Mouse (Mus musculus) adrenal gland, postnatal 10 days (tissue): ENCODE results near the gene Acbd3. TPM values are rescaled to one million over a fixed set of nuclear protein-coding genes. Genes with fewer than 3 reads are reported as not detected.
A peak's percentile ranks its signal among the peaks of the same experiment; 100 is the strongest.

ENCODE experiments used
- DNase-seq: peaks from one replicate; pipeline ENCODE4 v3.0.0; 2021; ENCODE audit warnings: mixed read lengths
- total RNA-seq, 2 experiments: library from RNA; stranded (reverse); gene quantifications; 2 replicates each; pipeline ENCODE4 v1.2.3; 2021

The Acbd3 gene
- total RNA-seq, 2 experiments from 2014 or later, result 38.9 to 40.6 TPM

DNA sequence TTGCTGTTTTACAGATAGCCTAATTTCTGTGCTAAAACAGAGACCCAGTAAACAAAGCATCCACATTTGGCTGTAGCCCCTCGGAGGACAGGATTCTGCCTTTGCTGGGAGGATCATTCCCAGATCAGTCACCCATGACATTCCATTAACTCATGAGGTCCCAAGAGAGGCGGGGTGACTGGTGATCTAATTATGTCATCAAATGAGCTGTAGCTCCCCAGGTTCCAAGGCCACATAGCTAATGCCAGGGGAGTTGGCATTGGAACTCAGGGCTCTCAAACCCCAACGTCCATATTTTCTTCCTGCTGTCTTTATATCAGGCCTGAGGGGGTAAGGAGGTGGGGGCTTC, 57.7 kb downstream of the Acbd3 start:
- no peak for DNase-seq

DNA sequence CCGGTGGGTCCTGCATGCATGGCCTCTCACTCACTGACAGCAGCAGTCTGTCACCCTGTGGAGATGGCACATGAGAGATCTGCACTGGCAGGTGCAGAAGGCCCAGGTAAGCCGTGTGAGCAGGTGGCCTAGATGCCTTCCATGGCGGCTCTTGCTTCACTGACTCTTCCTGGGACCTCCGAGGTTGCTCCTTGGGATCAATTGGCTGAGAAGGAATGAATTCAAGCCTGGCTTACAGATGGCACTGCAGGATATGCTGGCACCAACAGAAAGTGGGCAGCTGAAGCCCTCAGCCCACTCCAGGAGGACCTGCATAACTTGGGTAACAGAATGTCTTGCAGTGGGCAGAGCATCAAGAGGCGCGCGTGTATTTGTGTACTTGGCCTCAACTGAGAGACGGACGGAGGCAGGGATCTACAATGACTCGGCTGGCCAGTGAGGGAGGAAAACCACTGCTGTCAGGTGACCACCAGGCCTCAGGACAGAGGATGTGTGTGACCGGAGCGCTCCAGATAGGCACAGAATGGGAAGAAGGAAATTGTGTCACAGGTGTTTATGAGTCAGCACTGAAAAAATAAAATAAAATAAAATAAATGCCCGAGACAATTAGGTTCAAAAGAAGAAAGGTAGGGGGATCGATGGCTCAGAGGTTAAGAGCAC, 66.1 kb downstream of the Acbd3 start:
- DNase-seq, result no peak

DNA sequence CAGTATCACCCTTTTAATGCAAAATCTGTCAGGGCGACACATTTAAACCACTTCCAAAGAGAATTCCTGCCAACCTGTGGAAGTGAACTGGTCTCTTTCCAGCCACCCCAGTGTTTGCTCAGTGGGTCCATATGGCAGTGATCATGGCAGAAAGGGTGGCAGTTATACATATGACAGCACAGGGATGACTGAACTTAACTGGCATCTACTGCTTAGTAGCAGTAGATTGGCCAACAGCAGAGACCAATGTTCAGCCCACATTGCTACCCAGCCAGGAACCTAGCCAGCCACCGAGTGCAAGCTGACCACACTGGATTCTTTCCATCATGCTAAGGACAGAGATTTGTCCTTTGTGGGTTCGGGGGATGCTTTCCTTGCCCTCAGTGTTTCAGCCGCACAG, 67.0 kb downstream of the Acbd3 start:
- no peak for DNase-seq

DNA sequence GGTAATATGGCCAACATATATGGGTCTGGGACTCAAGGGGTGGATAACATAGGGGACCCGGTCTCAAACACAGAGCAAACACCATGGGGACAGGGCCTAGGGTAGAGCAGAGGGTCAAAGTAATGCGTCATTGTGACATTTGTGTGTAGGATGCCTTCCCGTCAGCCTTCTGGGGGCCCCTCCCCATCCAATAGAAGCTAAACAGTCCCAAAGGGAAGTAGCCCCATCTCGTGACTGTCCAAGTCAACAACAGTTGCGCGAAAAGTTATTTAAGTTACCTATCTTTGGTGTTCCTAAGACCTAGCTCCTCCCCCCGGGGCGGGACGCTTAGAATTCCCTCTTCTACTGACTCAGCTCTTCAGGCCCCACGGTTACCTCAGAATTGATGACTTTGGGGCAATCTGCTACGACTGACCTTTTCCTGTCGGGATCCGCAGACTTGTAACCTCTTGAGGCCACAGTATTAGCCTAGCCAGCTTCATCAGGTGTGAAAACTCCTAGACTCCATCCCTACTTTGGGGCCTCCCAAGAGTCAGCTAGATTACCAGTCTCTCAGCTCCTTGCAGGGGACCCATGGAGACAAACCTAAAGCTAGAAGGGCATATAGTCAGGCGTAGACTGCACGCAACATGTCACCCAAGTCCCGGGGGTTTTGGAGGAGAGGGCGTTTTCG, 67.7 kb downstream of the Acbd3 start:
- peak; percentile 43 for DNase-seq

DNA sequence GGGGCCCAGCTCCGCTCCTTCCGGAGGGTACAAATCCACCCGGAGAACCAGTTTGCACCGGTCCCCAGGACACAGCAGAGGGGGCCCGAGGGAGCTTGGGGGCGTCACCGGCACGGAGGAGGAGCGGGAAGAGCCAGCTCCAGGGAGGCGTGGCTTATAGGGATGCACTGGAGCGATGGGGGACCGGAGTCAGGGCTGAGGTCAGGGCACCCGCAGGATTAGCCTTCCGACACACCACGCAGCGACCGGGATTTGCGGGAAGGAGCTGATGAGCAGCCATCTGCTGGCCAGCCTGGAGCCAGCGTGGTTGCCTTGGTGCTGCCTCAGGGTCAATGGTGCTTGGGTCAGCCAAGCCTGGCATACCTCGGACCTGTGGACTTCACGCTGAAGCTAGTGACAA, 68.3 kb downstream of the Acbd3 start:
- peak; percentile 48 for DNase-seq

DNA sequence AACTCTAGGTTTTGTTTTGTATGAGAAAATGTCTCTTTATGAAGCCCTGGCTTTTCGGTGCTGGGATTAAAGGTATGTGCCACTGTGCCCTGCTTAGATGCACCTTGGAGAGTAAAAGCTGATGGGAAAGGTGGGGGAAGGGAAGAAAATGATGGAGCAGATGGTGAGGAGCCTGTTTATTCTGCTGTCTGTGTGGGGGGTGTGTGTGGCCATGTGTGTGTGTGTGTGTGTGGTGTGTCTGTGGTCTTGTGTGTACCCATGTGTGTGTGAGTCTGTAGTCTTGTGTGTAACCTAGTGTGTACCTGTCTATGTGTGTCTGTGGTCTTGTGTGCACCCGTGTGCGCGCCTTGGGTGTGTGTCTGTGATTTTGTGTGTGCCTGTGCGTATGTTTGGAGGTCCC, 72.8 kb downstream of the Acbd3 start:
- DNase-seq, result no peak

DNA sequence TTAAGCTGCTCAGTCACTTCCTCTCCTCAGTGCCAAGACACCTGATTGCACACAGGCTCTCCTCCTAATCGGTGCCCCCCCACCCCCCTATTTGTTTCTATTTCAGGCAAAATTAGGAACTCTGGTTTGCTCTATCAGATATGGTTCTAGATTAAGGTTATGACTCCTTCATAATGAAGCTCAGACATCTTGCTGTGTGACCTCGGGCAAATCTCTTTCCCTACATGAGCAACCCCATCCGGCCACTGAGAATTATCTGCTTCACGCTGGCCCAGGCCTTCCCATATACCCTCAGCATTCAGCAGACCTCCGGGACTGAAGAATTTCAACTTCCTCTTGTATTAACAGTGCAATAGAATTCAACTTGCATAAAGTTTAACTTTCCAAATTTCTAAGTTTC, 73.4 kb downstream of the Acbd3 start:
- no peak for DNase-seq

DNA sequence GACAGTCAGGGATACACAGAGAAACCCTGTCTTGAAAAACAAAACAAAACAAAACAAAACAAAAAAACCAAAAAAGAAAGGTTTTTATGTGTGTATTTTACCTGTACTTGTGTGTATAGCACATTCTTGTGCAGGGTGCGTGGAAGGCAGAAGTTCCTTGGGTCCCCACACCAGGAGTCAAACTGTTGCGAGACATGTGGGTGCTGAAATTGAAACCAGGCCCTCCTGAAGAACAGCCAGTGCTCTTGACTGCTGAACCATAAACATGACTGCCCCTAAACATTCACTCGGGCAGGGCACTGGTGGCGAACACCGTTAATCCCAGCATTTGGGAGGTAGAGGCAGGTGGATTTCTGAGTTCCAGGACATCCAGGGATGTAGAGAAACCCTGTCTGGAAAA, 74.2 kb downstream of the Acbd3 start:
- DNase-seq, result no peak

DNA sequence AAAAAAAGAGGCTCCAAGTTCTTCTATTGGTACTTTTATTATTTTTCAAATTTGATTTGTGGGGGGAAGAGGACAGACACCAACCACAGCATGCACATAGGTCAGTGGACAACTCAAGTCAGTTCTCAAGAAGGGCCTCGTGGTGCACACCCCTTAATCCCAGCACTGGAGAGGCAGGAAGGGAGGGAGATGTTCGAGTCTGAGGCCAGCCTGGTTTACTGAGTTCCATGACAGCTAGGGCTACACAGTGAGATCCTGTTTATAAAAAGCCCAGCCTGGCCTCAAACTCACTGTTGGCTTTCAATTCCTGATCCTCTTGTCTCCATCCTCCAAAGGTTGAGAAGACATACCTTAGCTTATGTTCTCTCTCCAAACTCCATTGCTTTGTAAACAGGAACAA, 75.0 kb downstream of the Acbd3 start:
- DNase-seq, result no peak

DNA sequence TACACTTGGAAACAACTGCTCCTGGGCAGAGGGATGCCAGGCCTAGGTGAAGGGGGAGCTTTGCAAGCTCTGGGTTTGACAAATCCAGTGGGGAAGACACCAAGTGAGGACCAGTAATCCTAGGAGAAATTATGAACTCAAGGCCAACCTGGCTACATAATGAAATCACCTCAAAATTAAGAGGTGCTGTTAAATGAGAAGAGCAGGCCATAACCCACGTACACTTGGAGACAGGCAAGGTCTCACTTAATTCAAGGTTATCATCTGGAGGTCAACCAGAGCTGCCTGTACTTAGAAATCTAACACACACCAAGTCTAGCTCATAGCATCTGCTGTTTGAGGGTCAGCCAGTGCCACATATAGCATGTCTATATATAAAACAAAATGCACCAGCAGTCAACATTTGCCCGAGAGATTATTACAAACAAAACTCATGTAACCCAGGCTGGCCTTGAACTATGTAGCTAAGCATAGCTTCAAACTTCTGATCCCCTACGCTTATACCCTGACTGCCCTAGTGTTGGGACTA, 75.7 kb downstream of the Acbd3 start:
- no peak for DNase-seq

Other genes with a start within 250 kb of the Acbd3 start
- 1 to 10 TPM; 1.1 to 1.5 TPM for gene Stum, start 242.5 kb upstream of the Acbd3 start, total RNA-seq
- 100 to 1,000 TPM in 1 of 2 experiments, 10 to 100 TPM in 1; 77.7 to 101 TPM for gene Parp1, start 157.1 kb upstream of the Acbd3 start, total RNA-seq
- gene Lin9, start 84.9 kb upstream of the Acbd3 start, total RNA-seq, result 1 to 10 TPM; 7.6 to 8.4 TPM
- gene Mixl1, start 29.0 kb upstream of the Acbd3 start, total RNA-seq, result not detected
- gene H3f3a, start 87.9 kb downstream of the Acbd3 start, total RNA-seq, result 100 to 1,000 TPM; 809 to 834 TPM
- gene Sde2, start 125.1 kb downstream of the Acbd3 start, total RNA-seq, result 10 to 100 TPM; 21.7 to 22.6 TPM
- gene Lefty2, start 167.1 kb downstream of the Acbd3 start, total RNA-seq, result under 1 TPM; 0.48 to 1.00 TPM
- 10 to 100 TPM; 32.6 to 34.7 TPM for gene Pycr2, start 178.2 kb downstream of the Acbd3 start, total RNA-seq
- gene Lefty1, start 209.0 kb downstream of the Acbd3 start, total RNA-seq, result under 1 TPM; 0.63 to 0.79 TPM
- 10 to 100 TPM; 24.7 to 27.3 TPM for gene Tmem63a, start 216.3 kb downstream of the Acbd3 start, total RNA-seq